Mouse (Mus musculus): ENCODE results near the gene Tbc1d19. TPM values are rescaled to one million over a fixed set of nuclear protein-coding genes. Genes with fewer than 3 reads are reported as not detected.

The Tbc1d19 gene
- total and polyA plus RNA-seq, 3 experiments = 6.8 to 26.4 (median 16.7) TPM

- ATAC-seq (ENCODE audit: extremely low read depth, insufficient number of reproducible peaks, low FRiP score, poor library complexity, severe bottlenecking) (no peak), DNase-seq (ENCODE audit: low spot score) (no peak)
- Histone ChIP-seq H3K27me3 (ENCODE audit: insufficient read depth, low read length) (peaks cover 10% of the 10 kb centered on the region; the same call in 1 of the 2 replicates), H3K4me1 (ENCODE audit: insufficient read depth, low read depth, low read length) (no peaks in the 10 kb centered on the region), H3K4me3 (ENCODE audit: low read depth, low read length) (no peak overlapping the region), H3K36me3 (replicated peaks) (no peaks in the 10 kb centered on the region), H3K9me3 (replicated peaks) (no peaks in the 10 kb centered on the region)
- TF ChIP-seq POLR2AphosphoS5 (IDR thresholded peaks at IDR 0.05; ENCODE audit: insufficient replicate concordance, low read depth, low read length) (no peak), GATA2 (IDR thresholded peaks at IDR 0.05; ENCODE audit: borderline replicate concordance, low read depth, low read length) (no peak), GATA1 (IDR thresholded peaks at IDR 0.05; ENCODE audit: borderline replicate concordance, low read length) (no peak), CTCF (IDR thresholded peaks at IDR 0.05; ENCODE audit: low read depth, low read length) (no peak), TAL1 (conservative IDR thresholded peaks at IDR 0.05; ENCODE audit: low read depth, low read length) (no peak)
These were observed 45.2 kb downstream of the Tbc1d19 start for GRCm38 (mm10) chr5:53854561-53854960.

GRCm38 (mm10) chr5:53856011-53856410 is 46.6 kb downstream of the Tbc1d19 start:
- ATAC-seq (ENCODE audit: extremely low read depth, insufficient number of reproducible peaks, low FRiP score, poor library complexity, severe bottlenecking) = no peak
- Histone ChIP-seq H3K9me3 (replicated peaks) (no peaks in the 10 kb centered on the region), H3K4me1 (ENCODE audit: insufficient read depth, low read depth, low read length) (no peaks in the 10 kb centered on the region), H3K36me3 (replicated peaks) (no peaks in the 10 kb centered on the region), H3K4me3 (ENCODE audit: low read depth, low read length) (no peak overlapping the region), H3K27me3 (ENCODE audit: insufficient read depth, low read length) (peaks cover 10% of the 10 kb centered on the region; the same call in 1 of the 2 replicates)
- DNase-seq (ENCODE audit: low spot score) = no peak
- TF ChIP-seq POLR2AphosphoS5 (IDR thresholded peaks at IDR 0.05; ENCODE audit: insufficient replicate concordance, low read depth, low read length) (no peak), GATA2 (IDR thresholded peaks at IDR 0.05; ENCODE audit: borderline replicate concordance, low read depth, low read length) (no peak), TAL1 (conservative IDR thresholded peaks at IDR 0.05; ENCODE audit: low read depth, low read length) (no peak), CTCF (IDR thresholded peaks at IDR 0.05; ENCODE audit: low read depth, low read length) (no peak), GATA1 (IDR thresholded peaks at IDR 0.05; ENCODE audit: borderline replicate concordance, low read length) (no peak)

DNA sequence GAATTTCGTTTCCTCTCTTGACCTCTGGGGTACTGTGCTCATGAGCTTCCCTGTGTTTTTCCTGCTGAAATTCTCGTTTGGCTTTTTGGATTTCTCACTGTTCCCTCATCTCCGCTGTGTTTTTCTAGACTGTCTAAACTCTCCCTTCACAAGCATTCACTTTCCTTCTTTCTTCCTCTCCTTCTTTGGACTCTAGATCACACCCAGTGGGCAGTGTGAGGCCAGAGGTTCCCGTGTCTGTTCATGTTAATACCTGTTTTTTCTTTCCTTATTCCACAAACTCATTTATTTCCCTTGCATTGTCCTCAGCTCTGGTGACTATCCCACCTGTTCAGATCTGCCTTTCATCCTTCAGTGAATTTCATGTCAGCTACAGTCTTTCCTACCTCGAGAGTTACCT is 55.7 kb downstream of the Tbc1d19 start:
- no peaks in the 10 kb centered on the region for H3K4me1 ChIP-seq (ENCODE audit: insufficient read depth, low read depth, low read length)
- H3K27me3 ChIP-seq (ENCODE audit: insufficient read depth, low read length) = no peaks in the 10 kb centered on the region
- H3K9me3 ChIP-seq (replicated peaks) = no peaks in the 10 kb centered on the region
- no peak overlapping the region for H3K4me3 ChIP-seq (ENCODE audit: low read depth, low read length)
- DNase-seq (ENCODE audit: low spot score) = no peak
- TF ChIP-seq GATA2 (IDR thresholded peaks at IDR 0.05; ENCODE audit: borderline replicate concordance, low read depth, low read length) (no peak), TAL1 (conservative IDR thresholded peaks at IDR 0.05; ENCODE audit: low read depth, low read length) (no peak)
- ATAC-seq (ENCODE audit: extremely low read depth, insufficient number of reproducible peaks, low FRiP score, poor library complexity, severe bottlenecking) = no peak
- no peaks in the 10 kb centered on the region for H3K36me3 ChIP-seq (replicated peaks)

- H3K4me1 ChIP-seq (ENCODE audit: insufficient read depth, low read depth, low read length) = no peaks in the 10 kb centered on the region
- H3K36me3 ChIP-seq (replicated peaks) = no peaks in the 10 kb centered on the region
- TF ChIP-seq CTCF (IDR thresholded peaks at IDR 0.05; ENCODE audit: low read depth, low read length) = no peak
- no peak for TF ChIP-seq POLR2AphosphoS5 (IDR thresholded peaks at IDR 0.05; ENCODE audit: insufficient replicate concordance, low read depth, low read length)
- TF ChIP-seq GATA2 (IDR thresholded peaks at IDR 0.05; ENCODE audit: borderline replicate concordance, low read depth, low read length) = no peak
- no peak for TF ChIP-seq TAL1 (conservative IDR thresholded peaks at IDR 0.05; ENCODE audit: low read depth, low read length)
- TF ChIP-seq GATA1 (IDR thresholded peaks at IDR 0.05; ENCODE audit: borderline replicate concordance, low read length) = no peak
- H3K4me3 ChIP-seq (ENCODE audit: low read depth, low read length) = no peak overlapping the region
- DNase-seq (ENCODE audit: low spot score) (no peak), ATAC-seq (ENCODE audit: extremely low read depth, insufficient number of reproducible peaks, low FRiP score, poor library complexity, severe bottlenecking) (no peak)
- no peaks in the 10 kb centered on the region for H3K9me3 ChIP-seq (replicated peaks)
- no peaks in the 10 kb centered on the region for H3K27me3 ChIP-seq (ENCODE audit: insufficient read depth, low read length)
These were observed 56.6 kb downstream of the Tbc1d19 start for GRCm38 (mm10) chr5:53865991-53866390.

DNA sequence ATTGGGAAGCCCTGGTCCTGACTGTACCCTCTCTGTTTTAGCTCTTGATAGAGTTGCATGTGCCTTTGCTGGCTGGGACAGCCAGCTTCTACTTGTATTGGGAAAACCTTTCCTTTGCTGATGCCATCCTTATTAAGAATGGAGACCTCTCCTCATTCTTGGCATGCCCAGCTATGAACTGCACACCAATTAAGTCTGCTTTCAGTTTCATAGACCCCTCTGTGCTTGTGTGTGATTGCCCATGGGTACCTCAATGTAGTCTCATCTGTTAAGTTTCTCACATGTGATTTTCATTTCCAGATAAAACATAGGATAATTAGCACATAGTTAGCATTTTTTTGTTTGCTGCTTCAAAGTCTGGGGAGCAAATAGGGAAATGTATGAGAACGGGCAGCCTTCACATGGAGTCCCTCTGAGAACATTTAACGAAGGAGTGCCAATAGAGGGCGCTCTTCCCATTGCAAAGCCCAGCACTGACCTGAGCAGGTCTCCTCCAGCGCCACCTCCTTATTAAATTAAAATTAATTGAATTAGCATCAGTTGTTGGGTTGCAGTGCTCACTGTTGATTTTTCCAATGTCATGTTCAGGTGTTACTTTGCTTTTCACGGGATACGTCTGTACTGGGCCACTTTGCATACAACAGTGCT is 62.4 kb downstream of the Tbc1d19 start:
- TF ChIP-seq CTCF (IDR thresholded peaks at IDR 0.05; ENCODE audit: low read depth, low read length) (peak; percentile 56), TAL1 (conservative IDR thresholded peaks at IDR 0.05; ENCODE audit: low read depth, low read length) (no peak)

DNA sequence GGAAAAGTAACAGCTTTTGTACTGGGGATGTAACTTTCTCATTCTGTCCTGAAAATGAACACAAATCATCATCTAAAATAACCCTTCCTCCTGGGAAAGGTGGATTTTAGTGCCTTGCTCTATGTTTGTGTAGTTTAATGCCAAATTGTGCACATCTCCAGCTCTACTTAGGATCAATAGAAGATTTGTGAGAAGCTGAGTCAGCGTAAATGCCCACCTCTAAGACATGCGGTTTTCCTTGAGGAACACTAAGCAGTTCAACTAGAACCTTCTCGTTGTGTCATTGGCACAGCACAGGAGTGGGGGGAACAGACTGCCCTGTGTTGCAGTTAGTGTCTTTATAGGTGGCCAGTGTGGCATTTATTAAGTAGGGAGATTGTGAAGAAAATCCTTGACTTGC is 65.6 kb downstream of the Tbc1d19 start:
- Histone ChIP-seq H3K4me3 (ENCODE audit: low read depth, low read length) (no peak overlapping the region), H3K36me3 (replicated peaks) (no peaks in the 10 kb centered on the region), H3K9me3 (replicated peaks) (no peaks in the 10 kb centered on the region), H3K4me1 (ENCODE audit: insufficient read depth, low read depth, low read length) (peaks cover 5% of the 10 kb centered on the region; the same call in 1 of the 2 replicates), H3K27me3 (ENCODE audit: insufficient read depth, low read length) (peaks cover 2% of the 10 kb centered on the region; the same call in 1 of the 2 replicates)
- TF ChIP-seq GATA1 (IDR thresholded peaks at IDR 0.05; ENCODE audit: borderline replicate concordance, low read length) (no peak), CTCF (IDR thresholded peaks at IDR 0.05; ENCODE audit: low read depth, low read length) (no peak), GATA2 (IDR thresholded peaks at IDR 0.05; ENCODE audit: borderline replicate concordance, low read depth, low read length) (no peak), TAL1 (conservative IDR thresholded peaks at IDR 0.05; ENCODE audit: low read depth, low read length) (no peak)
- no peak for DNase-seq (ENCODE audit: low spot score)
- no peak for ATAC-seq (ENCODE audit: extremely low read depth, insufficient number of reproducible peaks, low FRiP score, poor library complexity, severe bottlenecking)

More for the DNA sequence above, 62.4 kb downstream of the Tbc1d19 start:
- Histone ChIP-seq H3K36me3 (replicated peaks) (no peaks in the 10 kb centered on the region), H3K4me3 (ENCODE audit: low read depth, low read length) (no peak overlapping the region), H3K27me3 (ENCODE audit: insufficient read depth, low read length) (no peaks in the 10 kb centered on the region), H3K9me3 (replicated peaks) (no peaks in the 10 kb centered on the region), H3K4me1 (ENCODE audit: insufficient read depth, low read depth, low read length) (peaks cover 5% of the 10 kb centered on the region; the same call in 1 of the 2 replicates)
- DNase-seq (ENCODE audit: low spot score) = peak; percentile 22
- ATAC-seq (ENCODE audit: extremely low read depth, insufficient number of reproducible peaks, low FRiP score, poor library complexity, severe bottlenecking) = peak; percentile 70
